Mouse (Mus musculus): Measurements from ENCODE around the gene Gm14137. TPM values are rescaled to one million over a fixed set of nuclear protein-coding genes. Genes with fewer than 3 reads are reported as not detected.

Gm14137 gene
- total RNA-seq, 2 experiments from 2014 or later = 0.13 TPM; not detected in 1

DNA sequence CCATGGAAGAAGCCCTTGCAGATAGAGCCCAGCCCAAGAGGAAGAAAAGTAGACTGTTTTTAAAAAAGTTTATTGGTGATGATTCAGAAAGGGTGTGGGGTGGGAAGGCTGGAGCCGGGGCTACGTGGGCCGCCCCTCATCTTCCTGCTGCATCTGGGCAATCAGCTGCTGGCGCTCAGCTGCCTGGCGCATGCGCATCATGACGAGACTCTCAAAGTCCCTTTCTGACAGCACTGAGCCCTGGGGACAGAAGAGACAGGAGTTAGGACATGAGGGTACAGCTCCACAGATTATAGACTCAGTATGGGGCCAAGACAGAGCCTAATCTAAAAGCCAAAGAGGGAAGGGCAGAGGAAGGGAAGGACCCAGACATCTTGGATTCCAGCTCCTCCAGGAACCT, 1.9 kb upstream of the Gm14137 start:
- no peak for DNase-seq (ENCODE audit: low spot score in 2 of 2)

DNA sequence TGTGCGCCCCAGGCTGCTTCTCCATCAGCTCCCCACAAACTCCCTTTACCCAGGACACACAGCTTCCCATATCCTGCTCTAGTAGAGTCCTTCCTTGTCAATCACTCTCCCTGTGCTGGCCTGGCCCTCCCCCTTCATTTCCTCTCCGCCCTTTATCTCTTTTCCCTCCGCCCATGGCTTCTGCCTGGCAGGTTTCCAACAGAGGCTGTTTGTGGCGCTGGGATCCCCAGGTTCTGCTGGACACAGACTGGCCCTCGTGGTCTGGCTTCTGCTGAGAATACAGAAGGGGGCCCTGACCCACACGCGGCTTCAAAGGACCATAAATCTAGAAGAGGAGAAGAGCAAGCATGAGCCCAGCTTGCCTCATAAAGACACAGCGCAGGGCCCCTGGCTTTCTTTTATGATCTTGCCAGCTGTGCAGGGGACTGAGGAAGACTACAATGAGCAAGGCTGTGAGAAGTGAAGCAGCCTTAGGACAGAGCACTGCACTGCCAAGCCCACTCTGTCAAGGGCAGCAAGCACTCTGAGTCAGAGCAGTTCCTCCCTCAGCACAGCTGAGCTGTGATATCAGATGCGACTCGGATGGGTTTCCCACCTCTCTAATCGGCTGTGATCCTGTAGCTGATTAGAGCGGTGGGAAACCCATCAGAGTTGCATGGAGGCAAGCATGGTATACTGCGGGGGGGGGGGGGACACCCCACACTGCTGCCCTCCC, 1.3 kb upstream of the Gm14137 start:
- DNase-seq (ENCODE audit: low spot score in 2 of 2) = peak in 1 of 2 experiments; percentile 42

DNA sequence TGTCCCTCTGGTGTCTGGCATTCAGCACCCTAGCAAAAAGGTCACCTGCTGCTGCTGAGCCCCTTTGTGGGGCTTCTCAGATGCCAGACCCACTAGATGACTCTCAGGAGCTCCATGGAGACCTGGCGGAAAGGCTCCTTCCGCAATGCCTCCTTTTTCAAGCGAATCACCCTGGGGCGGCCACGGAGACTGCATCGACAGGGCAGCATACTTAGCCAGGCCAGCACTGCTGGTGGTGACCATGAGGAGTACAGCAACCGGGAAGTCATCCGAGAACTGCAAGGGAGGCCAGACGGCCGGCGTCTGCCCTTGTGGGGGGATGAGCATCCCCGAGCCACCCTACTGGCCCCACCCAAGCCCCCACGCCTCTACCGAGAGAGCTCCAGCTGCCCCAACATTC, 557 bp downstream of the Gm14137 start:
- DNase-seq (ENCODE audit: low spot score in 2 of 2) = no peak

DNA sequence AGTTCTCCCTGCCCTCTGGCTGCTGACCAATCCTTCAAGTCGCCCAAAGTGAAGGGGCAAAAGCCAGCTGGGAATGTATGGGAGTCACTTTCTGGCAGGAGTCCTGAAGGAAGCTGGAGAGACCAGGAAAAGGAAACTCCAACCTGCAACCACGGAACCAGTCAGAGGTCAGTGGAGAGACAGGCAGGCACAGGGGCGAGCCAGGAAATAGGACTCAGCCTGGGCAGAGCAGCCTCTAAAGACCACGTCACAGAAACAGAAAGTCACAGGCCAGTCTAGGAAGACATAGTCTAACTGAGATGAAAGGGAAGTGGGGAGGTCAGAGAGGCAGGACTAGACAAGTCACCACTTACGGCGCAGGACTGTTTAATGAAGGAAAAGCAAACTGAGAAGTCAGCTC, 1.3 kb downstream of the Gm14137 start:
- DNase-seq (ENCODE audit: low spot score in 2 of 2) = no peak

DNA sequence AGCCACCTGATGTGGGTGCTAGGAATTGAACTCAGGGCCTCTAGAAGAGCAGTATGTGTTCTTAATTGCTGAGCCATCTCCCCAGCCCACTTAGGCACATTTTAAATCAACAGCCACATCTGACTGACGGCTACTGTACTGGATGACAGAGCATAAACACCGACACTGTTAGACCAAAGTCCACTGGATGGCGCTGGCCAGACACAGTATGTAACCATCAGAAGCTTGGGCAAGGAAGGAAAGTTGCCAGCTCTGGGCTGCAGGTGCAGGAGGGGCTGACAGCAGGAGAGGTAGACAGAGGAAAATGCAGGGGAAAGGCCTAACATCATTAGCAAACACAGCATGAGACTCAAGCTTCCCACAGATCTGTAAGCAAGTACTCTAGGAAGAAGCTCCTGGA, 2.5 kb downstream of the Gm14137 start:
- no peak for DNase-seq (ENCODE audit: low spot score in 2 of 2)

DNA sequence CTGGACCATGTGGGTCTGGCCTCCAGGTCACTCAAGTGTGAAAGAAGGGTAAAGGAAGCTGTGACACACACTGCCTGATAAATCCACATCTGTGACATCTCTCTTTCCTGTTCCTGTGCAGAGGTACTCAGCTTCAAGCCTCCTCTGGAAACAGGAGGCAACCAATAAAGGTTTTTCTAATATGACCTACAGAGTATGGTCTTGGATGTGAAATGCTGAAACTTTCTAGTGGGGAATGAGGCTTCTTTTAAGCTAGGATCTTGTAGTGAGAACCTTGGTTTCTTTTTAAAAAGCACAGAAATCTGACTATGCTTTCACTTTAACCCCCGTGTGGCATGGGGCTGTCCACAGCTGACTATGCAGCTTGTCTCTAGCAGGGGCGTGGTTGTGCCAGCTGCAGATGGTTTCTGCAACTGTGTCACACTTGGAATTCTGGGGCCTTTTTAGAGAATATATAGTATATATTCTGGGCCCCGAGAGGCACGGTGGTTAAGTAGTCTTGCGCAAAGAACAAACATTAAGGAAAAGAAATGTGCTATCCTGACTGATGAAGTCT, 3.2 kb downstream of the Gm14137 start:
- no peak for DNase-seq (ENCODE audit: low spot score in 2 of 2)

DNA sequence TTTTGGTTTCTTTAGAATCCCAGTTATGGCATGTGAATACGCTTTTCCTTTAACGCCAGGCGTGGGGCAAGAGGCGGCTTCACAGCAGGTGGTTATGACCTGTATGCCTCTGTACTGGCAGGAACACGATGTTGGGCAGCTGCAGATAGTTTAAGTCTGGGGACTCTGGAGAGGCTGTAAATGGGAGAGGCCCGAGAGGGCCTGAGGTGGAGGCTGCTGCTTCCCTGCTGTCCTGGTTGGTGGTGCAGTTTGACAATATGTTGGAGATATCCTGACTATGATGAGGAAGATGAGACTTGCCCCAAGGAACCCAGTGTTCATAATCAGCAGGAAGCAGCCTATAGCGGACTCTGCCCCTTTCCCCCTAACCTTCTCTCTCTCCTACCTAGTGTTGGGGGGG, 8.6 kb downstream of the Gm14137 start:
- DNase-seq (ENCODE audit: low spot score in 2 of 2) = no peak

DNA sequence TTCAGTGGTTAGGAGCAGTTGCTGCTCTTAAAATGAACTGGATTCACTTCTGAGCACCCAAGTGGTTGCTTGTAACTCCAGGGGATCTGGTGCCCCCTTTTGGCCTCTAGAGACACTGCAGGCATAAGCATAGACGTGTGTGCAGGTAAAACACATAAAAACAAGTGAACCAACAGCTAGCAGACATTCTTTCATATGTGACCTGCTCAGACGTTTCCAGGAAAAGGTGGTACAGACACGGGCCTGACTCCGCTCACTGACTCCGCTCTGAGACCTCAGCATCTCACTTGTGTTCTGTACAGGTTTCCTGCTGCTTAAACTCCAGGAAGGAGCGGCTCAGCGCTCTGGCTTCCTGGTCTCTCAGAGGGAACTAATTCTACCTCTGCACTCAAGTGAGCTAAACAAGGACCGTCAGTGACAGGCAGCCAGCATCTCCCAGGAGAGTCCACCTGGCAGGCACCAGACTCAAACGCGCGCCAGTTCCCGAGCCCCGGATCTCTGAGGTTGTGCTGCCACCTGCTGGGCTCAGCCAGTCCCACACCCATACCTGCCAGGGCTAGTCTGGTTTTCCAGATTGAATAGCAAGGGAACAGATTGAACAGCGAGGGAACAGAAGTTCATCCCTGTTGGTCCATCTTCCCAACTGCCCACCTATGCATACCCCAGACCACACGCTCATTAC, 14.9 kb downstream of the Gm14137 start:
- DNase-seq (ENCODE audit: low spot score in 2 of 2) = peak; percentile 91 to 92

DNA sequence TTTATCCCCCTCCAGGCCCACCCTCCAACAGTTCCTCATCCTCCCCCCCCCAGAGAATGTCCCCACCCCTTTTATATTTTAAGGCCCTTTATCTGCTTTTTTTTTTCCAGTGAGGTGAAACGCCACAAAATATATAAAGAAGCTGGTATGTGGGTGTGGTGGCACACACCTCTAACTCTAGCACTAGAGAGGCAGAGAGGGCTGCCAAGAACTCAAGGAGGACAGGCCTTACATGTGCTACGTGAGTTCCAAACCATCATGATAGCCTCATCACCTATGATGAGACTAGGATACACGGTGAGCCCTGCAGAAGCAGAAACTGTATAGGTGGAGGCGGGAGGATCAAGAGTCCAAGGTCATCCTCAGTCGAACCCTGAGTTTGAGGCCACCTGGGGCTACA, 16.7 kb downstream of the Gm14137 start:
- no peak for DNase-seq (ENCODE audit: low spot score in 2 of 2)

DNA sequence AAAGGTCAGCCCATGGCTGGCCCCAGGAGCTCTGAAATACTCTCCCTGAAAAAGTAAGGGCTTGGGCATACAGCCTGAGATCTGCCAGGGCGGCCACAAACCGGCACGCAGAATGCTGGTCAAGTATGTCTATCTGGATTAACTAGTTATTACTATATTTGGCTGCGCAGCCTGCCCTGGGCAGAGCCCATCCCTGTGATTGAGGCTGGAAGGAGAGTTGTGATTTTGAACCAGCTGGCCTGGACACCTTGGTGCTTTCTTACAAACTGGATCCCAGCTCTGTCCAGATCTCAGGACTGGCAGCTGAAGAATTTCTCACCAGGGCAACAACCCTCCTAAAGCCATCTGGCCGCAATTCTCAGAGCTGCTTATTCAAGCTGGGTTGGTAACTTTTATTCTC, 19.8 kb downstream of the Gm14137 start:
- DNase-seq (ENCODE audit: low spot score in 2 of 2) = no peak

DNA sequence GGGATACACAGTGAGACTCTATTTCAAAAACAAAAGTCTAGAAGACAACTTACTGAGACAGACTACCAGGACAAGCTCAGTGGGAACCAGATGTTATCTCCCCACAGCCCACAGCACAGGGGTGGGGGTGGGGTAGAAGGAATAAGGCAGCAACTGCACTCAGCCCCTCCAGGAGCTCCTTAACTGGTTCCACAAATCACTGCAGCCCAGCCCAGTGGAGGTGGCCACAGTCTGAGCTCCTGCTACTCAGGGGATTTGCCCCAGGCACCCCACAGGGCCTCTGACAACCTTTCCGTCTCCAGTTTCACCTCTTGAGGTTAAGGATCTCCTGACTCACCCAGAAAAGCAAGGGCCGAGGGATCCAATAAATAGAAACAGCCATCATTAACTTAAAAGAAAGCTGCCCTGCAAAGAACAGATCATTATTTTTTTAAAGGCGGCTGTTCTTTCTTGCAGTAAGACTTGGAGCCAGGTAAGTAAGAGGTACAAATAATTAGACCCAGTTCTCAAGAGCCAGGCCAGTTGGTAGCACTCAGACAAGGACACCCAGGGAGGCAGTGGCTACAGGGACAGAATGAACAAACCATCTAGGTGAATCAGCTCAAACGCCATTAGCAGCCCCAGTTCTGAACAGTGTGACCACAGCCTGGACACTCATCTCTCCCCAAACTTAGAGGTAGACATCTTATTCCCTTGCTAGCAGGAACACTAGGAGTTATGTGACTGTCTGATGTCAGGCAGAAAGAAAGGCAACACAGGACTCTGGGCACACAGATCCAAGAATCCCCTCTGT, 22.2 kb downstream of the Gm14137 start:
- DNase-seq (ENCODE audit: low spot score in 2 of 2) = no peak

DNA sequence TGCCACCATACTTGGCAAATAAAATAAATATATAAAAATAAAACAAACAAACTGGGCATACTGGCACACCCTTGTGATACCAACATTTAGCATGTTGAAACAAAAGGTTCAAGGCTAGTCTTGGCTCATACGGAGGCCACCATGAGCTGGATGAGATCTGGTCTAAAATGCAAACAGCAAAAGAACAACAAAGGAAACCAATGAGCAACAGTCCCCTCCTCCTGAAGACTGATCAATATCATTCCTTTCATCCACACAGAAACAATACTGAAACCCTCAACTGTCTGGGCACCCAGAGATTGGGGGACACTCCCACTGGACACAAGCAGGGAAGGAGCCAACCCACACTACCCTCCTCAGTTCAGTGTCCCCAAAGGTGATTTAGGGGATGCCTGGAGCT, 23.2 kb downstream of the Gm14137 start:
- DNase-seq (ENCODE audit: low spot score in 2 of 2) = no peak

DNA sequence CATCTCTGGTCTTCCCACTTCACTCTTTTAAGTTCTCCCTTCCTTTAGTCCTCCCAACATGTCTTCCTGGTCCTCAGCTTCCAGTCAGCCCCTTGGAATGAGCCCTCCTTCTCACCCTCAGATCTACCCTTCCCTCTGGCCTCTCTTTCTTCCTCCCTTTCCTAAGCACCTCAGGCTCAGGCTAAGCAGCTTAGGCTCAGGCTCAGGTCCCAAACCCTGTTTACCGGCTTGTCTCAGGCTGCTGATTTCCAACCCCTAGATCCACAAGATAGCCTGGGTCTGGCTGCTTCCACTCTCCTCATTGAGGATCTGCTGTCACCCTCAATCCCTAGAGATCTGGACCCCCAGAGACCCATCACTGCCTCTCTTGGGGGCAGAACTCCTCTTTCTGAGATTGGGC, 23.7 kb downstream of the Gm14137 start:
- DNase-seq (ENCODE audit: low spot score in 2 of 2) = no peak

DNA sequence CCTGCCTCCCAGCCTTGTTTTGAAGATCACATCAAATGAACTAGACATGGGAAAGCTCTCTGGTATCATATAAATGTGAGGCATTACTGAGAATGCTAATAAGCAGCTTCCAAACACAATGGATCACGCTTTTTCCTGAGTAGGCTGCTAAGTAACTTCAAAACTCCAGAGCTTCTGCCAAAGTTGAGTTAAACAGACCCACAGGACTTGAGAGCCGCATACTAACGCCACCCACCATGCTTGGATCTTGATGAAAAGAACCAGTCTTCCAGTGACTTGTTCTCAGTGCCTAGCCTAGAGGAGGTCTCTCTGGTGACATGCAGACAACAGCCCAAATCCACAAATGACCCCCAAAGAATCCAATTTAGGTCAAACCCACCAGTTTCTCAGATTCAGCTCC, 24.6 kb downstream of the Gm14137 start:
- DNase-seq (ENCODE audit: low spot score in 2 of 2) = no peak

DNA sequence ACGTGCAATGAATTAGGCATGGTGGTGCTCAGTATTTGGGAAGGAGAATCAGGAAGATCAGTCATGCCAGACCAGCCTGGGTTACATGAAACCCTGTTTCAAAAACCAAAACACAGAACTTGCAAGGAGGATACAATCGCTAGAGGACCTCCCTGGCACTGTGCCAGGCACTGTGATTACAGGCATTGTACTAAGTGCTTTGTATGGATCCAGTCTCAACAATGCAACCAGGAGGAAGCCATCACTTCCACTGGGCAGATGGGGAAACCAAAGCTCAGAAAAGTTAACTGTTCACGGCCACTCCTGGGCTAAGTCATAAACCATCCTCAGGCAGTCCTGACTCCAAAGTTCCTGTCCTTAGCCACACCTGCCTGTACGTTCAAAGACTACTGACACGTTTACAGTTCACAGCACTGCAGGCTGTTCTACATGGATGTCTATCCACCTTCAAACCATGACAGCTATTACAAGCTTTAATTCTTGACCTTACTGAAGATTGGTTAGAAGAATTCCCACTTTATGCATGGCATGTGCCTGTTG, 28.7 kb downstream of the Gm14137 start:
- DNase-seq (ENCODE audit: low spot score in 2 of 2) = peak in 1 of 2 experiments; percentile 21

DNA sequence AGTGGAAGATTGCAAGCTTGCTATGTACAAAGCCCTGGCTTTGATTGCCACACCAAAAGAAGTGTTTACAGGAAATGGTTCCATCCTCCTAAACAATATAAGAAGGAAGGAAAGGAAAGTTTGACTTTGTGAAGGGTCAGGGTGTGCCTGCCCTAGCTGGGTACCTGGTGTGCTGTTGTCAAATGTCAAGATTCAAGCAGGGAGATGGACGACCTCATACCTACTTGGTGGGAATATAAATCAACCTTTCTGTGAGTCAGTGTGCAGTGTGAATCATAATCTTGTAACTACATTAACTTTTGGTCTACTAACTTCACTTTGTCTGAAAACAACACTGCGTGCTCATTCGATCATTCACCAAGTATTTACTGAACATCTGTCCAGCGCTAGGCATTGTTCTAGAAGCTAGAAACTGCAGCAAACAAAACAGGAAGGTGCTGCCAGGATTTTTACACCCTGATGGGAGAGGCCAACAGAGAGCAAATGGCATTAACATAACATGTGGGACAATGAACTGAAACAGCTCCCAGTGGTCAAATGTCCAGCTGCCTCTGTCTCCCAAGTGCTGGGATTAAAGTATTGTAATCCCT, 29.7 kb downstream of the Gm14137 start:
- no peak for DNase-seq (ENCODE audit: low spot score in 2 of 2)

DNA sequence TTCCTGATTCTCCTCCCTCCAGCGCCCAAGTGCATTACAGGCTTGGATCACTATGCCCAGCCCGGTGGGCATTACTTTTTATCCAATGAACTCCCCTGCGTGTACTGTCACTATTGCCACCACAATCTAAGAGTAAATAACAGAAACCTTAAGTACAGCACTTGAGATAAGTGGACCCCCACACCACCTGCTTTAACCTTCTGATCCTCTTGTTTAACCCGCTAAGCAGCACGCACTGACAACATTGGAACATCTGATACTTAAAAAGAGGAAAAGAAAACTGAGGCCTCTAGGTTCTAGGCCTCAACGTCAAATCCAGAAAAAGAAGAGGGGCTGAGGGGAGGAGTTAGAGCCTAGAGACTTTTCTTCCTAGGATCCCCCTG, 33.6 kb downstream of the Gm14137 start:
- no peak for DNase-seq (ENCODE audit: low spot score in 2 of 2)

DNA sequence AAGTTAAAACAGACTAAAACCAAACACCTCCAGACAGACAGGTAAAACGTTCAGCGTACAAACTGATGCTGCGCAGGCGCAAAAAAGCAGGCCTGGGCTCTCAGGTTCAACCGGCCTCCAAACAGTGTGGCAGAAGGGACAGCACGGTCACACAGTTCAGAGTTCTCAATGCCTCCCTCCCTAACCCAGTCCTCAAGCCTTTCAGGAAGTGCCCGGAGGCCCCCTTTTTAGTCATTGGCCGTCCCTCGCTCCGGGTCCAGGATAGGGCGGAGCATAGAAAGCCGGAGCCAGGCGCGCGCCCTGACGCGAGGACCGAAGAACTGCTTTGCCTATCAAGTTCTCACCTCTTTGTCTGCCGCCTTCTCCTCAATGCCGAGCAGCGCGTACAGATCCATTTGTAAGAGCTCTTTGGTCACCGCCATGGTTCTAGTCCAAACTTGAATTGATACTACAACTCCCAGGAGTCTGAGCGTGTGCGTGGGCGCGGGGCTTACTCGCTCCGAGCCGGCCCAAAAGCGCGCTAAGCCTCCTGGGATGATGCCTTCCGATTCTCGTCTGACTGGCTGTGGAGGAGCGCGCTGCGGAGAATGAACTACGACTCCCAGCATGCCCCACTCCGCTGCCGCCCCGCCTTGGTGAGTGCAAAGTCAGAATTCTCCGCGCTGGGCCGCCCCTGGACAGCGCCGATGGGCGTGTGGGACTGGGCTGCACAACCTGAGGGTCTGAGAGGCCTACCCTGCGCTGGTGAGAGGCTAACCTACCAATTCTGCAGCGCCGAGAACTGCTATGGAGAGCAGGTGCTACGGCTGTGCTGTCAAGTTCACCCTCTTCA, 34.3 kb downstream of the Gm14137 start, which contains the start of the genes Zfyve19 and Dnajc17:
TSS of gene Zfyve19 (plus strand) at position 274 of the 832 bp plus-strand sequence.
TSS of gene Dnajc17 (minus strand) at position 452 of the 832 bp plus-strand sequence.
- DNase-seq (ENCODE audit: low spot score in 2 of 2) = peak; percentile 93 to 96

DNA sequence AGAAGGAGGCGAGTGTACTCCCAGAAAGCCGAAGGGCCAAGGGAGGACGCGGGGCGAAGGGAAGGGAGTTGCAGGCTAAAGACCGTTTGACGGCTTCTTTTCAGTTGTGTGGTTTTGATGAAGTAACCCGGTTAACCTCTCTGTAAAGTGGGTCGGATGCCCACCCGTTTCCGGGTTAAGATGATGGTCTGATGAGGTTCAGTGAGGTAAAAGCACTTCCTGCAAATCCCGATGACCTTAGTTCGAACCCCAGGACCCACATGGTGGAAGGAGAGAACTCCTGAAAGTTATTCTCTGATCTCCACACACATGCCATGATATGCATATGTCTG, 34.8 kb downstream of the Gm14137 start:
- DNase-seq (ENCODE audit: low spot score in 2 of 2) = no peak
